Mouse (Mus musculus) ES-Bruce4 (cell line): ENCODE data around the gene Rhov.

ENCODE experiments used
- CTCF ChIP-seq: IDR thresholded peaks from one replicate; pipeline ENCODE4 v1.8.1; 2011; ENCODE audit warnings: low read depth, low read length
- EP300 ChIP-seq: IDR thresholded peaks from 2 replicates; pipeline ENCODE4 v1.6.1; 2011; ENCODE audit warnings: low read depth, low read length; ENCODE audit not compliant: insufficient read depth
- POLR2A ChIP-seq: IDR thresholded peaks from one replicate; pipeline ENCODE4 v1.8.1; 2011; ENCODE audit warnings: low read length; ENCODE audit not compliant: insufficient read depth

DNA sequence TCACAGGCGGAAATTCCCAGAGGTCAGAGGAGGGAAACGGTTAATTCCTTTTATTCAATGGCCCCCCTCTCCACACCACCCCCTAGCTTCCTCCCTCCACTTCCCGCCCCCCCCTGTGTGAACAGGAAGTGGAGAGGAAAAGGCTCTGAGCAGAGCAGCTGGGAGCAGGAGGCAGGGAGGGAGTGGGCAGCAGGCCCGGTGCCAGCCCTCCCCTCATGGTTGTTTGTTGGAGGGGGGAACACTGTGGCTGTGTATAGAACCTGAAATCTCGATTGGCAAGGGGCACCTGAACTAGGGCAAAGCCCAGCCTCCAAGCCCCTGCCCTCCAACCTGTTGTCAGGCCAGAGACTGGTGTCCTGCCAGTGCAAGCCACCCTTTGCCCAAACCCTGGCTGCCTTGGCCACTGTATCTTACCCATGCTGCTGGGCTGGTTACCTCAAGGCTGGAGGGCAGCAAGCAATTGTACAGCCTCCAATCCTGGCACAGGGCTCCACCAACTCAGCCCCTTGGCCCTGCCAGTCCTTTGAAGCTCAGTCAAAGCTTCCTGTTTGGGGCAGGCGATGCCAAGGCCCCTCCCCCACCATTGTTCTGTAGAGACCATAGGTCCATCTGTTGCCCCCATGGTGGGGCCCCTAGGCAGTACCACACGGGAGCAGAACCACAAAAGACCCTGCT, 29.9 kb upstream of the Rhov start:
- TF ChIP-seq POLR2A (no peak), CTCF (no peak), EP300 (no peak)
